Mouse (Mus musculus): Measurements from ENCODE around the gene Cpt1b.
"Not testable (repeated sequence)": the region's sequence is repeated elsewhere in the genome, so short reads cannot be mapped to it uniquely, and the experiment has no call there.

The Cpt1b gene

DNA sequence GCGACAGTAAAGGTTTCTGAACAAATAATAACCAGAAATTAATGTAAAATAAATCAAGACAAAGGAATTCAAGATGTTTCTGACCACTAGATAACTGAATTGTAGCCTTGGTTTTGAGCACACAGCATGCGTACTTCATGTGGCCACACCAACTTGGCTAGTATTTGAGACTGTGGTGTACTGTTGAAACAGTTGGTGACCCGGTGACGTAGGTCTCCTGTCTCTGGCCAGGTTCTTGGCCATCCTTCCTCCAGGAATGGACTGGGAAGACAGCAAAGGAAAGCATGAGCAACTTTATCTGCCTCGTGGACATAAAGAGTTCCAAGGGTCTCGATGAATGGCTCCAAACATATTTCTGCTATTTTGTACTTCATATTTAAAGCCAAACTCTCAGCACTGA, 6.1 kb upstream of the Cpt1b start:
- DNase-seq, result peak; percentile 40

DNA sequence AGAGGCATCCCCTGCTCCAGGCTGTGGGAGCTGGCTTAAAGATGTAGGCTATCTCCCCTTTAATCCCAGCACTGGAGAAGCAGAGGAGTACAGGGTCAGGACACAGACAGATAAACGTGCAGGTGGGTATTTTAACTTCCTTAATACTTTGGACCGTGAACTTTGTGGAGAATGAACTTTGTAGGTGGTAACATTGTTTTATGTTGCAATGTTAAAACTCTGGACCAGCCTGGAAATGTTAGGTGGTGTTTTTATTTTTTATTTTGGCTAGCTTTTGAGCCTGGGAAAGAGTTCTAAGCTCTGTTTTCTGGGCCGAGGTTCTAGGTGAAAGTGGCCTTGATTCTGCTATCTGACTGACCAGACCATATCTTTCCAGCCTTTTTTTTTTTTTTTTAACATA, 5.6 kb upstream of the Cpt1b start:
- no peak for DNase-seq

- not testable (repeated sequence) for DNase-seq
Measured at GRCm38 (mm10) chr15:89430771-89431170, 5.1 kb upstream of the Cpt1b start.

DNA sequence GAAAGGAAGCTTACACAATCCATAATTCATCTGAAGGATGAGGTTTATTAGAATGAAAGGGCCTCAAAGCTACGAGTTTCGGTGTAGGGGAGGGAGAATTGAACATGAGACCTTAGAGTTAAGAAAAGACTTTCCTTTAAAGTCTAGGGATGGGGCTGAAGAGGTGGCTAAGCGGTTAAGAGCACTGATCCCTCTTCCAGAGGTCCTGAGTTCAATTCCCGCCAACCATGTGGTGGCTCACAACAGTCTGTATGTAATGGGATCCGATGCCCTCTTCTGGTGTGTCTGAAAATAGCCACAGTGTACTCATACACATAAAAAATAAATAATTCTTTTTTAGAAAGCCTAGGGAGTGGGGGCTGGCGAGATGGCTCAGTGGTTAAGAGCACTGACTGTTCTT, 4.7 kb upstream of the Cpt1b start:
- peak; percentile 59 for DNase-seq

- peak; percentile 96 for DNase-seq
Measured at GRCm38 (mm10) chr15:89429352-89430221, 3.9 kb upstream of the Cpt1b start, which contains the start of the genes C730034F03Rik, Gm44502 and Chkb. C730034F03Rik (plus strand) TSS chr15:89429589. Gm44502 (minus strand) TSS chr15:89429696. Chkb (minus strand) TSS chr15:89429908.

GRCm38 (mm10) chr15:89428821-89429351, 3.2 kb upstream of the Cpt1b start:
- DNase-seq, result no peak

DNA sequence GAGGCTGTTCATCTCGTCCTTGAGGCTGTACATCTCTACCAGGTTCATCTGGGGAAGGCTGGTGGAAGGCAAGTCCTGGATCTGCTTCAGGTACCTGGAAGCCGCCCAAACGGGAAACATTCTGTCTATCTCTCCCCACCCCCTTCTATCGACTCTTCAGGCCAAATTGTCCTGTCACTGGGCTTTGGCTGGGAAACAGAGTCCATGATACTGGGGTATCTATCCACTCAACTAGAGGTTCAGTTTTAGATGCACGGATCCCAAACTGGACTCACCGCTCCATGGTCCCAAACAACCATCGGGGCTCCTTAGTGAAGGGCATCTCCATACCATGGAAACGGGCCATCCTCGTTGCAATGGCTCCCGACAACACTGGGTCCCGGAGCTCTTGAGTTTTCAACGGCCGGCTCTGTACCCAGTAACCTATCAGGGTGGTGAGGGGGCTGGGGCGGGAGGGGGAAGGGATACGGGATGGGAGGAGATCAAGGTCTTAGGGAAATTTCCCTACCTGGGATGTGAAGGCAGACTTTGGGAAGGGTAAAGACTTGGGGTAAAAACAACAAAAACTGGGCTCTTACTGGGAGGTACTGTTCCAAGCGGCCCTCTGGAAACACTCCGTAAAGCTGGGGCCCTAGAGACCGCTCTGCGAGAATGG, 2.6 kb upstream of the Cpt1b start:
- peak; percentile 55 for DNase-seq

- peak; percentile 34 for DNase-seq
Measured at GRCm38 (mm10) chr15:89426716-89427115, 1.1 kb upstream of the Cpt1b start.

- DNase-seq, result no peak
Measured at GRCm38 (mm10) chr15:89424621-89425020, 1.0 kb downstream of the Cpt1b start.

DNA sequence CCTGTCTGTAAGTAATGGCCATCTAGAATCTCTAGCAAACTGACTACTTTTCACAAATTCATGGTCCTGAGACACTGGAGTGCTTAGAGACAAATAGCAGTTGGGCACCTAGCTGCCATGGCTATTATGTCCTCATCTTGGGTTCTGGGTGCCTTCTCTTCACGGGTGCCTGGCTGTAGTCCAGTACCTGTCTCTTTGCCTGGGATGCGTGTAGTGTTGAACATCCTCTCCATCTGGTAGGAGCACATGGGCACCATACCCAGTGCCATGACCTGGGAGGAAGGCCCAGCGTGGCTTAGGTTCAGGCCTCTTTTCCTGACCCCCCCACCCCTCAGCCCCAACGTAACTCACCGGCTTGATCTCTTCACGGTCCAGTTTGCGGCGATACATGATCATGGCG, 3.7 kb downstream of the Cpt1b start:
- DNase-seq, result peak; percentile 60

- DNase-seq, result peak; percentile 39
Measured at GRCm38 (mm10) chr15:89415282-89415681, 10.4 kb downstream of the Cpt1b start.

DNA sequence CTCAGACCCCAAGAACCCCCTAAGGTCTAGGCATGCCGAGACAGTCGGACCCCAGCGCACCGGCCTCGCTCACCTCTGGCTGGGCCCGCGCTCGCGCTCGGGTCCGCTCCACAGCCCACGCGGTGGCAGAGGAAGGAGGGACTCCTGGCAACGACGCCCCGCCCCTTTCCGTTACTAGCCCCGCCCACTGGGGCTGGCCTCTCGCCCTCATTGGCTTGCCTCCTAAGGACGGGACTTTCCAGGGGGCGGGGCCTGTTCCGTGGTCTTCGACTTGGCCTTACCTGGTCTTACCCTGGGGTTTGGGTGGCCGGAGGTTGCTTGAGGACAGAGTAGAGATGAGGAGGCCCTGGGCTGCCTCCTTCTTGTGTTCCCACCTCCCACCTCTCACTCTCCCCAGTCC, 15.5 kb downstream of the Cpt1b start, which contains the start of gene Syce3:
Syce3 (minus strand) TSS at position 386 of the 400 bp plus-strand sequence.
- DNase-seq, result no peak

DNA sequence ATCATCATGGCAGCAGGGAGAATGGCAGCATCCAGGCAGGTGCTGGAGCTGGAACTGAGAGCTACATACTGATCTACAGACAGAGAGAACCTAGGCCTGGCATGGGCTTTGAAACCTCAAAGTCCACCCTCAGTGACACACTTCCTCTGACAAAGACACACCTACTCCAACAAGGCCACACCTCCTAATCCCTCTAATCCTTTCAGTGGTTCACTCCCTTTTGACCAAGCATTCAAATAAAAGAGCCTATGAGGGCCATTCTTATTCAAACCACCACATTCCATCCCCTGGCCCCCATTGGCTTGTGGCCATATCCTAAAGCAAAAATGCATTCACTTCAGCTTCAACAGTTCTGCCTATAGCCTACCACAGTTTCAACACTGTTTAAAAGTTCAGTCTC, 19.0 kb downstream of the Cpt1b start:
- DNase-seq, result no peak

- DNase-seq, result no peak
Measured at GRCm38 (mm10) chr15:89404831-89405623, 20.6 kb downstream of the Cpt1b start.

DNA sequence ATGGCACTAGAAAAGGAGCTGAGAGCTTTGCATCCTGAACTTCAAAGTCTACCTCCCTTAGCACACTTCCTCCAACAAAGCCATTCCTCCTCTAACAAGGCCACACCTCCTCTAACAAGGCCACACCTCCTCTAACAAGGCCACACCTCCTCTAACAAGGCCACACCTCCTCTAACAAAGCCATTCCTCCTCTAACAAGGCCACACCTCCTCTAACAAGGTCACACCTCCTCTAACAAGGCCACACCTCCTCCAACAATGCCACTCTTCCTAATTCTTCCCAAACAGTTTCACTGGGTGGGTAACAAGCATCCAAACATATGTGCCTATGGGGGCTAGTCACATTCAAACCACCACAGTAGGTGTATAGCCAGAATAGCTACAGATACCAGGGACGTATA, 23.2 kb downstream of the Cpt1b start:
- no peak for DNase-seq

- DNase-seq, result no peak
Measured at GRCm38 (mm10) chr15:89399716-89400115, 25.9 kb downstream of the Cpt1b start.

- DNase-seq, result no peak
Measured at GRCm38 (mm10) chr15:89398146-89398545, 27.5 kb downstream of the Cpt1b start.

DNA sequence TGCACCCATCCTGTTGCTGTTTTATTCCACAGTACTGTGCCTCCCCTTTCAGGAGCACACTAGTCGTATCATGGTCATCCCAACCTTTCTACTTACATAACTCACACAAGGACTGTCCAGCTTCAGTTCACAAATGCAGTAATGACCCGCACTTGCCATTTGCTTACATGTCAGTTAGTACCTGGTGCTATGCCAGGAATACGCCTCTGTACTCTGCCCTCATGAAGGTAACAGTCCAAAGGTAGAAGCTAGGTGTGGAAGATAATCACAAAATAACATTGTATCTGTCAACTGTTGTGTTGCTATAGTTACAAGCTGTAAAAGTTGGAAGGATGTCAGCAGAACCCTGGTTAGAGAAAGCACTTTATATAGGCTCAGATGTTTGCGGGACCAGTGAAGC, 28.8 kb downstream of the Cpt1b start:
- DNase-seq, result no peak

DNA sequence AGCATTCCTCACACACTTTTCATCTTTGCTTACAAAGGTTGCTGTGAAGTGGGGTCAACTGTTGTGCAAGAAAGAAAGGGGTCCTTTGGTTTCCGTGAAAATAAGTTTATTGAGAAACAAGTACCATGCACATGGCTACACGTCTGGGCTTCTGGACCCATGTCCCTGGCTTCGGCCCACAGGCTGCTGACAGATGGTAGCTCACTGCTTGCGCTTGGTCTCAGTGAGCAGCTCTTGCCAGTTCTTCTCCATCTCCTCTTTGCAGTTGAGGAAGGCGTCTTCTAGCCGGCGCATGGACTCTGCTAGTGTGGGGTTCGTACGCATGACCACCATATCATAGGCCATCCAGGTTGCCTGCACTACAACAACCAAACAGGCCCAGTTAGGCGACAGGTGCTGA, 35.6 kb downstream of the Cpt1b start:
- peak; percentile 58 for DNase-seq

GRCm38 (mm10) chr15:89387127-89387526, 38.5 kb downstream of the Cpt1b start:
- no peak for DNase-seq

DNA sequence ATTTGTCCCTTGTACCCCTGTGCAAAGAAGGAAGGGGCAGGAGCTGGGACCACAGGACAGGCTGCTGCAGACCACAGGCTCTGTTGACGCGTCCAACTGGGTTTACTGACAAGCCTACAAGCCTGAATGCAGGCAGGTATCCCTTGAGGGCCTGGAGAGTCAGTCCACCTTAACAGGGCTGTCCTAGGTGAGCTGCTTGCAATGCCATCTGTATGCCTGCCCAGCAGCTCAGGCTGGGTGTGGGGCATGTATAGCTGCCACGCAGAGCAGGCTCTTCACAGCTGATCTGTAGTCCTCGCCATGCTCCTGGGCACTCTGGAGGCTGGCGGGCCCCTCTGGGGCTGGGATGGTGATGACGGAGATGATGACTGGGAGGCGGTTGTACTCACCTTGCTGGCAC, 41.0 kb downstream of the Cpt1b start, which contains the start of gene Klhdc7b:
Klhdc7b (plus strand) TSS at position 301 of the 400 bp plus-strand sequence.
- DNase-seq, result no peak

DNA sequence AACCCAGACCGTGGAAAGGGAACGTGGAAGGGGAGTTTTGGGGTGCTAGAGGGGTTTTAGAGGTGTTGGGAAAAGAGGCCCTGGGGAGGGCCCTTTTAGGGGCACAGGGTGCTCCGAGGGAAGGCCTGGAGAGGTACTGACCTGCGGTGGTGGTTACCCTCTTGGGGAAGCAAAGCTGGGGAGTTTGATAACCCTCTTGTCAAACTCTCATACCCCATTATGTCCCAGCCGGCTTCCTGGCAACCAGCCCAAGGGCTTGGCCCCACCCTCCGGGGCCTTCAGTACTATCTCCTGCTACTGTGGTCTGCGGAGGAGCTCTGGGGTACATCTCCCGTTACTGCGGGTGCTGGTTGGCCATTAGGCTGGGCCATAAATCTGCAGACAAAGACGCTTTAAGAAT, 46.2 kb downstream of the Cpt1b start:
- DNase-seq, result peak; percentile 77

All from cerebellum, adult 9-11 months (tissue).